Mouse (Mus musculus) right cerebral cortex, postnatal 36 days (tissue): ENCODE data around the gene App.
A peak's percentile ranks its signal among the peaks of the same experiment; 100 is the strongest.

Source experiments
- DNase-seq, 2 experiments: peaks; one replicate each; pipeline ENCODE4 v3.0.0; 2022; ENCODE audit warnings: low spot score in 2 of 2, mixed read lengths in 1 of 2

Gene App

DNA sequence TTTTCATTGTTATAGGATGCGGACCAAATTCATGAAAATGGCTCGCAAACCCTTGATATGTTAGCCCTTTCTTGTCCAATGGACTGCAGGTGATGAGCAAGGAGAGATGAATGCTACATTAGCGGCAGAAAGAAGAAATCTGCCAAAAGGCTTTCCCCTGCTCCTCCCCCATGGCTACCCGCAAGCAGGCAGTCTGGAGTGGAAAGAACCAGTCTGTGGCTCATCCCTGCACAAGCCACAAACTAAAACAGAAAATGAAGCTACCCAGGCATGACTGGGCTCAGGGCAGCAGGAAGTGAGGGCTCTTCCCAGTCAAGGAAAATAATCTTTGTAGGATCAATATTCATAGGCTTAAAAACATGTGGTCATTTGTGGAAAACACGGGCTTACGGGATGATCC lies 54.6 kb downstream of the App start:
- no peak for DNase-seq

- DNase-seq, result no peak
These were observed 56.0 kb downstream of the App start for GRCm38 (mm10) chr16:85117541-85117940.

- DNase-seq, result no peak
These were observed 57.7 kb downstream of the App start for GRCm38 (mm10) chr16:85115837-85116236.

DNA sequence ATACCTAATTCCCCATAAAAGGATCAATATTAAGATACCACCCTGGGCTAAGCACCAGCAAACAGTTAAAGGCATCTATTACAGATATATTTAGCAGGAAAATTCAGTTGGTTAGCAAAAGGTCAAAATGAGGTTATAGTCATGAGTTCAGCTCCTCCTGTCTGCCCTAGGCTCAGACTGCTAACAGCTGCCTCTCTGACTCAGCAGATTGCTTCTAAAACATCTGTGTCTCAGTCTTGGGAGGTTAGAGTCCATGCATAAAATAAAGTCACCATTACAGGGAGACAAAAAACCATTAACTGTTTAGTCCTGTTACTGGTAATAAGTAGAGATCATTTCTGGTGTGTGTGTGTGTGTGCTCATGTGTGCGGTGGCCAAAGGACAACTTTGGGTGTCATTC lies 58.8 kb downstream of the App start:
- no peak for DNase-seq

GRCm38 (mm10) chr16:85113941-85114340 lies 59.6 kb downstream of the App start:
- no peak for DNase-seq

GRCm38 (mm10) chr16:85112254-85112653 lies 61.3 kb downstream of the App start:
- DNase-seq, result no peak

DNA sequence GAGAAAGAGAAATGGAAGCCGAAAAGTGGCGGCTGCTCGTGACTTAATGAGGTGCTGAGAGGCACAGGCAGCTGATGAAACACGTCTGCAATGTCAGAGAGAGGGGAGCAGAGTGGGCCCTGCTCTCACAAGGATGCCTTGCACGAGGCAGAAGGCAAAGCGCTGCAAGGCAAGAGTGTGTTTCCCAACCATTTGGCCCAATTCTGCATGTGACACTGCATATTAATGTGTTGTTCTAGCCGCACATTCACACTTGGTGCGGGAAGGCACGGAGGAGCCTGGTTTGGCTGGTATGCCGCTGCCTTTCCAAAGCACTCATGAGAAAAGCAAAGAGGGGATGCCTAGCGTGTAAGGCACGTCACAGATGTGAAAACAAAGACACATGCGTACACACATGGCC lies 63.1 kb downstream of the App start:
- peak; percentile 20 to 50 for DNase-seq

DNA sequence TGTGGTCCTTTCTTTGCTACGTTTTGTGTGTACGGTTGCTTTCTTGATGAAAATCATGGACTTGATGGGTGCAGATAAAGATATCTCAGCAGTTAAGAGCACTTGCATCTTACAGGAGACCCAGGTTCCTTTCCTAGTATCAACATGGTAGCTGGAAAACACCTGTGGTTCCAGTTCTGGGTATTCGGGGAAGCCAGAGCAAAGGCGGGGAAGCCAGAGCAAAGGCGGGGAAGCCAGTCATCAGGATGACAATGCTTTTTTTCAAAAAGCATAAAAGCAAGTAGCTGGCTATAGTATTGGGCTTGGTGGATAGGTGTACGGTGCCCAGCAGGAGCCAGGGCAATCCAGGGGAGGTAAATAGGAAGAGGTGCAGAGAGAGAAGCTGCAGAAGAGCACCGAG lies 65.1 kb downstream of the App start:
- no peak for DNase-seq

DNA sequence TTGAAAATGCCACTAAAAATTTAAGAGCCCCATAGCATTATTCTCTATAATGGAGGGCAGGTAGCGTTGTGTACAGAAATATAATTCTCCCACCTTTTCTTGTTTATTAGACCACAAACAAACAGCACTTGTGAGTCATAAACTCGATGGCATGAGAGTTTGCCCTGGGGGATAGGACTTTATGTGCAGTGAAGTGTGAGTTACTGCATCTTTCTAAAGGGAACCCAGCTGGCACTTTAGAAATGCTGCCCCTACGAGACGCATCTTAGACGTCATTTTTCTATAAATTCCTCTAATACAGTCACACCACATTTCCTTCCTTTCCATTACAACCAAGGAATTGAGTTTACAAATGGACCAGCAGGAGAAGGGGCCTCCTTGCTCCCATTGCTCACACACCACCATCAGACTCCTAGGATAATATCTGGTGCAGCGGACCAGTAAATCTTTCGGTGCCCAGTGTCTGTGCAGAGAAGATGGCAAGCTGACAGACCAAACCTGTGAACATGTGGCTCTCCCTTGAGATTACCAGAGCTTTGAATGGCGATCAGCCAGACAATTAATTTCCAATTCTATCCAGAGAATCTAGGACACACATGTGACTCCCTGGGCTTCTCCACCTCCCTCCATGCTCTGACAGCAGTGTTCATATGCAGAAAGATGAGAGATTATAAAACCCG lies 66.8 kb downstream of the App start:
- DNase-seq, result no peak

GRCm38 (mm10) chr16:85105603-85106002 lies 68.0 kb downstream of the App start:
- no peak for DNase-seq

GRCm38 (mm10) chr16:85103116-85103787 lies 70.3 kb downstream of the App start:
- no peak for DNase-seq

- no peak for DNase-seq
These were observed 72.0 kb downstream of the App start for GRCm38 (mm10) chr16:85101544-85101943.

DNA sequence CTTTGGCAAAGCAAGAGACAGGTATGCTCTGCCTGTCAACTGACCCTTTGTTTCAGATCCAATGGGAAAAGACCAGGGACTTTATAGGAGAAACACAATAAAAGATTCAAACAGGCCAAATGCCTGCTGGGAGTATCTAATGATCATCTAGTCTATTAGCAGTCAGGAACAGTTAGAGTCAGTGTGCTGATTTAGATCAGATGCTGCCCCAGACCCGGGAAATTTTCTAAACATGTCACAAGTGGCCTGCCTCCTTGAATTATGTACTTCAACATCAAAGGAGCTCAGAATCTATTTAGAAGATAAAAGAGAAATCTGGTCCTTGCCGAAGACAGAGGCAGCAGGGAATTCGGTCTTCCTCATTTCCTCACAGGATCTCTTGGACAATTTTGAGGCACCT lies 72.8 kb downstream of the App start:
- no peak for DNase-seq

DNA sequence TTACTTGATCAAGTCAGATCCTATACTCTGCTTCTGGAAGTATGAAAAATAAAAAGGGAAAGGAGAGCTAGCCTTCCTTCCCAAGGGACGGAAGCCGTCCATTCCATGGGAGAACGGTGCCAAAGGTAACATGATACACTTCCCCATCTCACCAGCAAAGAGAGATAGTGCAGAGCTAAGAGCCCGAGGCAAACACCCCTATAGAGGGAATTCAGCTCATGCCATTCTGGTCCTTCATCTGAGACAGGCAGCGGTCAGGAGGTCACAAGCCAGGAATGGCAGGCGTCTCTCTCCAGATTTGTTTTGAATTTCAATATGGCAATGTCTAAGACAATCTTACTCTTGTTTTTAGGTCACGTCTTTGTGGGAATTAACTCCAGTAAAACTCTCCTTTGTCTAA lies 74.1 kb downstream of the App start:
- DNase-seq, result no peak

DNA sequence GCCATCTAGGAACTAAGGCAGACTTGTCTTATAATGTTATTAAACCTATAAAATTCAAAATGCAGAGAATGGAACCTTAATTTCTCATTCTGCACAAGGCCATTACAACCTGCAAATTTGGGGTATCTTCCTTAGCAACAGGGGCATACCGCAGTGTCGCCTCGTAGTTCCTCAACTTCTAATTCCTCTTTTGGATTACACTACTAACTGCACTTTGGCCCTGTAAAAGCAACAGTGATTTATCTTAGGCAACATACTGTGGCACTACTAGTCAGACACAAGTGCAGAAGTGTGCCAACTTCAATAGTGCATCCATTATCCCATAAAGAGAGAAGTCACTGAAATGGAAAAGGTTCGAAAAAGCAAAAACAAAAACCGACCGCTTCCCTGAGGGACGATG lies 74.5 kb downstream of the App start:
- DNase-seq, result no peak

DNA sequence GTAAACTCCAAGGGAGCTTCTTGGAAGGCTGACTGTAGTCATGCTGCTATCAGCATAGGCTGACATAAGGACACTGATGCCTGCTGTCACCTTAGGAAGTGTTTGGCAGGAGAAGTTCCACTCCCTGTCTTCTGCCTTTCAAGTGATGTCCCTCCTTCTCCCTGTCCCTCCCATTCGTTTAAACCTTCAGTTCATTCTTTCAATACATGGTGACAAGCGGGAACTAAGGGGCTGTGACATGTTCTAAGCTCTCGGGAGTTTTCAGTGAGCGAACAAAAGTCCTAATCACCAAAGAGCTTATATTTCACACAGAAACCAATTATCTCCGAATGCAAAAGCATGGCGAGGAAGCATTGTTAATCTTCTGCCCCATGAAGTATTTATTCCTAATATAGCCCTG lies 77.2 kb downstream of the App start:
- no peak for DNase-seq

DNA sequence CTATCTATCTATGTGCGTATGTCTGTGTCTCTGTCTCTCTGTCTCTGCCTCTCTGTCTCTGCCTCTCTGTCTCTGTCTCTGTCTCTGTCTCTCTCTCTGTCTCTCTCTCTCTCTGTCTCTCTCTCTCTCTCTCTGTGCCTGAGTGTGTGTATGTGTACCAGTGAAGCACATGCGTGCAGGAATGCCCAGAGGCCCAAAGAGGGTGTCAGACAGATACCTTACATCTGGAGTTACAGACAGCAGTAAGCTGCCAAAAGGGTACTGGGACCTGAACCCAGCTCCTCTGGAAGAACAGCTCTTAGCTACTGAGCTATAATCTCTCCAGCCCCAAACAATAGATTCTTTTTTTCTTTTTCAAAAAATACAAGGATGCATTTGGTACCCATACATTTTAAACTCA lies 77.6 kb downstream of the App start:
- DNase-seq, result no peak

DNA sequence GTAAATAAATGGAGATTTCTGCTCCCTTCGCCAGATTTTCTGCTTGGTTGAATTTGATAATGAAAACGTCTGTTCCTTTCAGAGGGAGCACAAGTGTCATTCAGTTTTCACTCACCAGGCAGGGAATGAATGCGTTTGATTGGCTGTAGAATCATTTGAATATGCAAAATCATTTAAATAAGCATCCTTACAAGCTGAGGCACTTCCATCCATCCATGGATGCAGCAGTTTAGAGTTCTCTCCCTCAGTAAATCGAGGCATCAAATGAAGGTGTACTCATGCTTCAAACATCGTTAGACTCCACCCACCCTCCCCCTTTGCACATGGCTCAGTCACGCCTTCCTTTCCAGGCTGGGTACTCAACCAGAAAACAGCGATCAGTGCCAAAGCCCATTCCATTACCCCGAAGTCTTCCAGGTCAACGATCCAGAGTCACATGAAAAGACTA lies 80.9 kb downstream of the App start:
- no peak for DNase-seq

- no peak for DNase-seq
These were observed 81.4 kb downstream of the App start for GRCm38 (mm10) chr16:85092183-85092582.

GRCm38 (mm10) chr16:85090992-85091391 lies 82.6 kb downstream of the App start:
- no peak for DNase-seq

DNA sequence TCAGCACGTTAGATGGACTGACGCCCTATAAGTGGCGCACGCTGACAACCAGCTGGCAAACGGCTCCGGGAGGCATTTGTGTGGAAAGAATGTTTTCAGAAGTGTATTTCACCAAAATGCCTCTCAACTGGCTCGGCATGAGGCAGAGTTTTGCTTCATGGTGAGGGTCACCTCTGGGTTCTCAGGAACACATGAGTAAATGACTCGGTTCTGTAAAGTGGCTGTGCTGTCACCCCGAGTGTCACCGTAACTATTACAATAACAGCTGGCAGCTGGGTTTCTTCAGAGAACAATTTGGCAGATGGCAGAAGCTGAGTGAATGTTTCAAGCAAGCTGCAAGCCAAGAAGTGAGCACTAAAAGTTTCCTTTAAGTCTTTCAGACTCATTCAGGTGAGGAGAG lies 85.4 kb downstream of the App start:
- no peak for DNase-seq

DNA sequence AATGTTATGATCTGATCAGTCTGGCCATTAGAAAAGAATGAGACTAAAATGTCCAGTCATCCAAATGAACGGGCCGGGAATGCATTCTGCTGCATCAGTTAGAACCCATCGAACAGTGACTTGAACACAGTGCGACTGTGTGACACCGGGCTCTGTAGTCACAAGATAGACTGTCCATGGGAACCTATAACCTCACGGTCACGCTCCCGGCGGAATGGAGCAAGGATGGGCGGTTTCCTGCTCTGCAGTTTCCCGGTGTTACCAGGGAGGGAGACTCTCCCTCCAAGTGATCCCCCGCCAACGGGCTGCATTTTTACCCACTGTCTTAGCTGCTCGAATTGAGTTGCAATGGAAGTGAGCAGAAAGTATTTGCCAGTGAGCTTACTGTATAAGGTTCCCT lies 87.3 kb downstream of the App start:
- no peak for DNase-seq

- no peak for DNase-seq
These were observed 87.7 kb downstream of the App start for GRCm38 (mm10) chr16:85085902-85086301.

DNA sequence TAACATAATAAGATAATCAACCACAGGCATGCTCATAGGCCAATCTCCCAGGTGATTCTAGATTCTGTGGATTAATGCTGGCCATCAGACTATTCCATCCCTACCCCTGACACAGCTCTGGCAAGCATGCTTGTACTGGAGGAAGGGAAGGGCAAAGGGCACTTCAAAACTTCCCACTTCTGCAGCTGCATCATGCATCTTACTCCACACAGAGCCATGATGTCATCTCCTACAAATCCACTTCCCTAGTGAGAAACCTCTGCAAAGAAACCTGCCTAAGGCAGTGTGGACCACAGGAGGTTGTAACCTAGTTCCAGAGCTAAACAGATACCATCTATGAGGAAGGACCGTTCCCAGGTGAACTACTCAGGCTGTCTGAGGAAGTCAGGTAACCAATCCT lies 89.4 kb downstream of the App start:
- DNase-seq, result no peak
